Mouse (Mus musculus): Measurements from ENCODE around the gene Ppp1r18. TPM values are rescaled to one million over a fixed set of nuclear protein-coding genes. Genes with fewer than 3 reads are reported as not detected.

Gene Ppp1r18
- polyA plus RNA-seq, 1 experiment from 2014 or later: 23.7 TPM

GRCm38 (mm10) chr17:35829737-35830136 is 35.7 kb upstream of the Ppp1r18 start:
- Histone ChIP-seq H3K4me3 (replicated peaks) (no peak overlapping the region; the same call in 1 of the 2 replicates), H3K27ac (0 out of 2 replicates have a peak overlapping the region, but pooled peaks have one; percentile 13)
- 2% methylated on average over 21 of the region's 21 CpGs for WGBS

GRCm38 (mm10) chr17:35832400-35833238 is 32.8 kb upstream of the Ppp1r18 start:
- Histone ChIP-seq H3K4me2 (no peak overlapping the region), H3K4me1 (peaks cover 36% of the 10 kb centered on the region), H3K9ac (no peak overlapping the region), H3K36me3 (replicated peaks) (peaks cover 60% of the 10 kb centered on the region), H3K27me3 (no peaks in the 10 kb centered on the region), H3K4me3 (replicated peaks) (no peak overlapping the region), H3K27ac (no peak overlapping the region), H3K9me3 (no peaks in the 10 kb centered on the region)
- WGBS: 70% methylated on average over 8 of the region's 8 CpGs
- ATAC-seq (ENCODE audit: low FRiP score): no peak

More at GRCm38 (mm10) chr17:35829737-35830136, 35.7 kb upstream of the Ppp1r18 start:
- no peaks in the 10 kb centered on the region for H3K27me3 ChIP-seq
- no peak overlapping the region for H3K9ac ChIP-seq
- H3K4me1 ChIP-seq: peaks cover 22% of the 10 kb centered on the region
- peaks cover 67% of the 10 kb centered on the region for H3K36me3 ChIP-seq (replicated peaks)
- peak; percentile 71 for ATAC-seq (ENCODE audit: low FRiP score)
- no peaks in the 10 kb centered on the region for H3K9me3 ChIP-seq
- peak overlapping the region; percentile 21; the same call in 1 of the 2 replicates for H3K4me2 ChIP-seq

GRCm38 (mm10) chr17:35833239-35833751 is 32.1 kb upstream of the Ppp1r18 start:
- ATAC-seq (ENCODE audit: low FRiP score): no peak

GRCm38 (mm10) chr17:35833894-35834293 is 31.5 kb upstream of the Ppp1r18 start:
- H3K4me3 ChIP-seq (replicated peaks): peak overlapping the region; percentile 20; the same call in 1 of the 2 replicates
- H3K4me2 ChIP-seq: peak overlapping the region; percentile 80
- 56% methylated on average over 5 of the region's 5 CpGs for WGBS
- peak overlapping the region; percentile 38; the same call in 1 of the 2 replicates for H3K27ac ChIP-seq
- peaks cover 38% of the 10 kb centered on the region for H3K4me1 ChIP-seq
- no peaks in the 10 kb centered on the region for H3K9me3 ChIP-seq
- H3K9ac ChIP-seq: no peak overlapping the region
- H3K36me3 ChIP-seq (replicated peaks): peaks cover 54% of the 10 kb centered on the region
- no peak for ATAC-seq (ENCODE audit: low FRiP score)
- no peaks in the 10 kb centered on the region for H3K27me3 ChIP-seq

More at GRCm38 (mm10) chr17:35833239-35833751, 32.1 kb upstream of the Ppp1r18 start:
- Histone ChIP-seq H3K27ac (no peak overlapping the region), H3K4me2 (no peak overlapping the region; the same call in 1 of the 2 replicates), H3K9ac (no peak overlapping the region), H3K36me3 (replicated peaks) (peaks cover 54% of the 10 kb centered on the region), H3K27me3 (no peaks in the 10 kb centered on the region), H3K4me3 (replicated peaks) (no peak overlapping the region), H3K9me3 (no peaks in the 10 kb centered on the region), H3K4me1 (peaks cover 36% of the 10 kb centered on the region)
- 24% methylated on average over 5 of the region's 5 CpGs for WGBS

- no peaks in the 10 kb centered on the region for H3K27me3 ChIP-seq
- peak overlapping the region; percentile 82 for H3K4me3 ChIP-seq (replicated peaks)
- H3K9ac ChIP-seq: peak overlapping the region; percentile 99
- H3K9me3 ChIP-seq: no peaks in the 10 kb centered on the region
- 77% methylated on average over 26 of the region's 26 CpGs for WGBS
- H3K27ac ChIP-seq: 0 out of 2 replicates have a peak overlapping the region, but pooled peaks have one; percentile 56
- H3K4me1 ChIP-seq: peaks cover 43% of the 10 kb centered on the region
- peaks cover 54% of the 10 kb centered on the region for H3K36me3 ChIP-seq (replicated peaks)
- no peak for ATAC-seq (ENCODE audit: low FRiP score)
- H3K4me2 ChIP-seq: peak overlapping the region; percentile 80
Measured at GRCm38 (mm10) chr17:35834696-35835422, 30.5 kb upstream of the Ppp1r18 start.

GRCm38 (mm10) chr17:35835424-35836140 is 29.8 kb upstream of the Ppp1r18 start:
- H3K27me3 ChIP-seq: no peaks in the 10 kb centered on the region
- 0 out of 2 replicates have a peak overlapping the region, but pooled peaks have one; percentile 56 for H3K27ac ChIP-seq
- peaks cover 36% of the 10 kb centered on the region for H3K4me1 ChIP-seq
- no peaks in the 10 kb centered on the region for H3K9me3 ChIP-seq
- peak overlapping the region; percentile 82 for H3K4me3 ChIP-seq (replicated peaks)
- 80% methylated on average over 26 of the region's 26 CpGs for WGBS
- ATAC-seq (ENCODE audit: low FRiP score): no peak
- H3K4me2 ChIP-seq: peak overlapping the region; percentile 80
- peaks cover 54% of the 10 kb centered on the region for H3K36me3 ChIP-seq (replicated peaks)
- H3K9ac ChIP-seq: peak overlapping the region; percentile 99

GRCm38 (mm10) chr17:35836178-35836965 is 29.0 kb upstream of the Ppp1r18 start:
- WGBS: 8% methylated on average over 24 of the region's 24 CpGs
- Histone ChIP-seq H3K9me3 (no peaks in the 10 kb centered on the region), H3K27ac (peak overlapping the region; percentile 99), H3K36me3 (replicated peaks) (peaks cover 53% of the 10 kb centered on the region), H3K9ac (peak overlapping the region; percentile 99), H3K4me1 (peaks cover 34% of the 10 kb centered on the region), H3K4me3 (replicated peaks) (peak overlapping the region; percentile 82), H3K4me2 (peak overlapping the region; percentile 80), H3K27me3 (no peaks in the 10 kb centered on the region)
- no peak for ATAC-seq (ENCODE audit: low FRiP score)

GRCm38 (mm10) chr17:35836991-35837422 is 28.4 kb upstream of the Ppp1r18 start:
- peak overlapping the region; percentile 80 for H3K4me2 ChIP-seq
- no peaks in the 10 kb centered on the region for H3K27me3 ChIP-seq
- peak overlapping the region; percentile 82 for H3K4me3 ChIP-seq (replicated peaks)
- H3K27ac ChIP-seq: peak overlapping the region; percentile 99
- peaks cover 47% of the 10 kb centered on the region for H3K36me3 ChIP-seq (replicated peaks)
- H3K9ac ChIP-seq: peak overlapping the region; percentile 99
- WGBS: 1% methylated on average over 25 of the region's 25 CpGs
- peaks cover 36% of the 10 kb centered on the region for H3K4me1 ChIP-seq
- ATAC-seq (ENCODE audit: low FRiP score): peak; percentile 53
- H3K9me3 ChIP-seq: no peaks in the 10 kb centered on the region

- WGBS: under 1% methylated on average over 18 of the region's 18 CpGs
- no peak for ATAC-seq (ENCODE audit: low FRiP score)
- H3K4me2 ChIP-seq: peak overlapping the region; percentile 80
- peak overlapping the region; percentile 99 for H3K27ac ChIP-seq
- peaks cover 41% of the 10 kb centered on the region for H3K4me1 ChIP-seq
- peak overlapping the region; percentile 82 for H3K4me3 ChIP-seq (replicated peaks)
- no peaks in the 10 kb centered on the region for H3K27me3 ChIP-seq
- no peaks in the 10 kb centered on the region for H3K9me3 ChIP-seq
- peaks cover 43% of the 10 kb centered on the region for H3K36me3 ChIP-seq (replicated peaks)
- peak overlapping the region; percentile 99 for H3K9ac ChIP-seq
Measured at GRCm38 (mm10) chr17:35837487-35837886, 27.9 kb upstream of the Ppp1r18 start.

GRCm38 (mm10) chr17:35838122-35838544 is 27.3 kb upstream of the Ppp1r18 start, which contains the start of gene Tubb5:
Gene Tubb5 (minus strand): TSS chr17:35838306.
- peak within 1 kb of the TSS; percentile 99 for H3K27ac ChIP-seq
- no peaks in the 10 kb centered on the region for H3K27me3 ChIP-seq
- WGBS: under 1% methylated on average over 29 of the region's 29 CpGs
- peak within 1 kb of the TSS; percentile 99 for H3K9ac ChIP-seq
- H3K4me1 ChIP-seq: peaks cover 45% of the 10 kb centered on the region
- no peaks in the 10 kb centered on the region for H3K9me3 ChIP-seq
- peak; percentile 81 for ATAC-seq (ENCODE audit: low FRiP score)
- H3K4me3 ChIP-seq (replicated peaks): peak within 1 kb of the TSS; percentile 82
- H3K4me2 ChIP-seq: peak within 1 kb of the TSS; percentile 80
- peaks cover 37% of the 10 kb centered on the region for H3K36me3 ChIP-seq (replicated peaks)

- Histone ChIP-seq H3K9me3 (no peaks in the 10 kb centered on the region), H3K36me3 (replicated peaks) (peaks cover 32% of the 10 kb centered on the region), H3K4me3 (replicated peaks) (peak overlapping the region; percentile 82), H3K4me2 (peak overlapping the region; percentile 59), H3K4me1 (peaks cover 46% of the 10 kb centered on the region), H3K9ac (peak overlapping the region; percentile 99), H3K27me3 (no peaks in the 10 kb centered on the region), H3K27ac (peak overlapping the region; percentile 99)
- peak; percentile 13; the same call in 1 of the 2 replicates for ATAC-seq (ENCODE audit: low FRiP score)
- WGBS: 3% methylated on average over 5 of the region's 5 CpGs
Measured at GRCm38 (mm10) chr17:35838570-35838969, 26.8 kb upstream of the Ppp1r18 start.
